Mouse (Mus musculus): ENCODE data around the gene Galnt15.

DNA sequence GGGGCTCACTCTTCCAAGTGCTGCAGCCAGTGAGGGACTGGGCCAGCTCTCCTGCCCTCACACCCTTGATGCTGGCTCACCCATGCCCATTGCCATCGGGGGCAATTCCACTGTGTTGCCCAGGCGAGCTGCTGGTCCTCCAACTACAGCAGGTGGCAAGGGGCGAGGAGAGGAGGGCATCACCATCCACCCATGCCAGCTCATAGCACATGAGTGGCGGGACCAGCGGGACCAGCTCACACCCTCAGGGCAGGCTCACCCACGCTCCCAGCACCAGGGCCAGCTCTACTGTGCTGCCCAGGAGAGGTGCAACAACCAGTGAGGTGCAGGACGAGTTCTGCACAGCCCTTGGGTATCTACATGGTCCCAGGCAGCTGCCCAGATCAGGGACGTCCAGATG is 9.7 kb upstream of the Galnt15 start:
- no peak for TF ChIP-seq CTCF (IDR thresholded peaks at IDR 0.05; ENCODE audit: insufficient read depth, low read depth, low read length)
- TF ChIP-seq POLR2A (IDR thresholded peaks at IDR 0.05; ENCODE audit: insufficient read depth, low read depth, low read length), result no peak

All from olfactory bulb, adult 2 months (tissue).